Mouse (Mus musculus): Measurements from ENCODE around the gene Adgrl2. TPM values are rescaled to one million over a fixed set of nuclear protein-coding genes. Genes with fewer than 3 reads are reported as not detected.

Gene Adgrl2
- polyA plus RNA-seq (2015; fragmentation: Nextera tagmentation; extraction: Ambion mirVana): 33.3 and 39.8 TPM in 2 replicates

GRCm38 (mm10) chr3:148990531-148991003 is at the start of gene Adgrl2:
Gene Adgrl2, minus strand, starts transcription at chr3:148990555.
- peak within 1 kb of the TSS; percentile 100 for H3K27ac ChIP-seq
- peaks cover 13% of the 10 kb centered on the region for H3K4me1 ChIP-seq (replicated peaks)
- WGBS: under 1% methylated on average over 25 of the region's 25 CpGs
- no peaks in the 10 kb centered on the region for H3K9me3 ChIP-seq (replicated peaks)
- H3K4me2 ChIP-seq: peak within 1 kb of the TSS; percentile 90
- ATAC-seq (replicated peaks; ENCODE audit: insufficient number of reproducible peaks, insufficient read depth, low FRiP score, low read depth): no peak; the same call in 1 of the 2 replicates
- H3K9ac ChIP-seq: peak within 1 kb of the TSS; percentile 92
- no peaks in the 10 kb centered on the region for H3K36me3 ChIP-seq
- no peaks in the 10 kb centered on the region for H3K27me3 ChIP-seq
- peak within 1 kb of the TSS; percentile 94 for H3K4me3 ChIP-seq

GRCm38 (mm10) chr3:149038771-149039170 is 48.4 kb upstream of the Adgrl2 start:
- peak; percentile 64; the same call in 1 of the 2 replicates for ATAC-seq (replicated peaks; ENCODE audit: insufficient number of reproducible peaks, insufficient read depth, low FRiP score, low read depth)

GRCm38 (mm10) chr3:149019925-149020324 is 29.6 kb upstream of the Adgrl2 start:
- ATAC-seq (replicated peaks; ENCODE audit: insufficient number of reproducible peaks, insufficient read depth, low FRiP score, low read depth): no peak
- H3K9me3 ChIP-seq (replicated peaks): no peaks in the 10 kb centered on the region
- WGBS: 63% methylated on average over 5 of the region's 5 CpGs

More at GRCm38 (mm10) chr3:149038771-149039170, 48.4 kb upstream of the Adgrl2 start:
- H3K9ac ChIP-seq: no peak overlapping the region
- WGBS: 11% methylated on average over 4 of the region's 4 CpGs
- peaks cover 19% of the 10 kb centered on the region for H3K4me1 ChIP-seq (replicated peaks)
- H3K4me3 ChIP-seq: no peak overlapping the region
- H3K27ac ChIP-seq: peak overlapping the region; percentile 83
- no peaks in the 10 kb centered on the region for H3K27me3 ChIP-seq
- H3K4me2 ChIP-seq: no peak overlapping the region
- H3K9me3 ChIP-seq (replicated peaks): no peaks in the 10 kb centered on the region
- no peaks in the 10 kb centered on the region for H3K36me3 ChIP-seq

GRCm38 (mm10) chr3:149009311-149009710 is 19.0 kb upstream of the Adgrl2 start:
- Histone ChIP-seq H3K9me3 (replicated peaks) (no peaks in the 10 kb centered on the region), H3K4me2 (no peak overlapping the region), H3K27me3 (no peaks in the 10 kb centered on the region), H3K9ac (no peak overlapping the region), H3K36me3 (no peaks in the 10 kb centered on the region), H3K27ac (no peak overlapping the region), H3K4me3 (no peak overlapping the region), H3K4me1 (replicated peaks) (peaks cover 14% of the 10 kb centered on the region)
- no peak for ATAC-seq (replicated peaks; ENCODE audit: insufficient number of reproducible peaks, insufficient read depth, low FRiP score, low read depth)
- 57% methylated on average over 7 of the region's 7 CpGs for WGBS

More at GRCm38 (mm10) chr3:149019925-149020324, 29.6 kb upstream of the Adgrl2 start:
- H3K4me2 ChIP-seq: no peak overlapping the region
- H3K36me3 ChIP-seq: no peaks in the 10 kb centered on the region
- H3K4me1 ChIP-seq (replicated peaks): 0 out of 2 replicates have a peak, but pooled peaks cover 7% of the 10 kb centered on the region
- H3K27ac ChIP-seq: no peak overlapping the region
- H3K27me3 ChIP-seq: no peaks in the 10 kb centered on the region
- no peak overlapping the region for H3K9ac ChIP-seq
- no peak overlapping the region for H3K4me3 ChIP-seq

GRCm38 (mm10) chr3:149008634-149009023 is 18.3 kb upstream of the Adgrl2 start:
- Histone ChIP-seq H3K4me1 (replicated peaks) (peaks cover 14% of the 10 kb centered on the region), H3K9ac (no peak overlapping the region), H3K4me3 (no peak overlapping the region), H3K36me3 (no peaks in the 10 kb centered on the region), H3K27me3 (no peaks in the 10 kb centered on the region), H3K9me3 (replicated peaks) (no peaks in the 10 kb centered on the region), H3K4me2 (peak overlapping the region; percentile 45; the same call in 1 of the 2 replicates), H3K27ac (no peak overlapping the region)
- no peak for ATAC-seq (replicated peaks; ENCODE audit: insufficient number of reproducible peaks, insufficient read depth, low FRiP score, low read depth)
- 28% methylated on average over 6 of the region's 6 CpGs for WGBS

- Histone ChIP-seq H3K27me3 (no peaks in the 10 kb centered on the region), H3K9me3 (replicated peaks) (no peaks in the 10 kb centered on the region), H3K27ac (no peak overlapping the region), H3K4me2 (peak overlapping the region; percentile 45), H3K9ac (no peak overlapping the region), H3K4me1 (replicated peaks) (peaks cover 14% of the 10 kb centered on the region), H3K36me3 (no peaks in the 10 kb centered on the region), H3K4me3 (peak overlapping the region; percentile 13)
- 39% methylated on average over 20 of the region's 20 CpGs for WGBS
- no peak for ATAC-seq (replicated peaks; ENCODE audit: insufficient number of reproducible peaks, insufficient read depth, low FRiP score, low read depth)
These were observed 17.7 kb upstream of the Adgrl2 start for GRCm38 (mm10) chr3:149007860-149008633.

- no peak overlapping the region for H3K9ac ChIP-seq
- ATAC-seq (replicated peaks; ENCODE audit: insufficient number of reproducible peaks, insufficient read depth, low FRiP score, low read depth): no peak
- no peaks in the 10 kb centered on the region for H3K36me3 ChIP-seq
- no peaks in the 10 kb centered on the region for H3K9me3 ChIP-seq (replicated peaks)
- no peak overlapping the region for H3K4me2 ChIP-seq
- no peaks in the 10 kb centered on the region for H3K27me3 ChIP-seq
- H3K4me1 ChIP-seq (replicated peaks): no peaks in the 10 kb centered on the region
- no peak overlapping the region for H3K27ac ChIP-seq
- H3K4me3 ChIP-seq: no peak overlapping the region
- WGBS: 49% methylated on average over 8 of the region's 8 CpGs
These were observed 11.0 kb upstream of the Adgrl2 start for GRCm38 (mm10) chr3:149001364-149001763.

GRCm38 (mm10) chr3:148998661-148999060 is 8.3 kb upstream of the Adgrl2 start:
- 58% methylated on average over 10 of the region's 10 CpGs for WGBS
- no peak overlapping the region for H3K4me2 ChIP-seq

GRCm38 (mm10) chr3:148991056-148991455 is 701 bp upstream of the Adgrl2 start:
- 10% methylated on average over 8 of the region's 8 CpGs for WGBS
- no peak for ATAC-seq (replicated peaks; ENCODE audit: insufficient number of reproducible peaks, insufficient read depth, low FRiP score, low read depth)

More at GRCm38 (mm10) chr3:148998661-148999060, 8.3 kb upstream of the Adgrl2 start:
- Histone ChIP-seq H3K27ac (no peak overlapping the region), H3K27me3 (no peaks in the 10 kb centered on the region), H3K4me3 (no peak overlapping the region), H3K9me3 (replicated peaks) (no peaks in the 10 kb centered on the region), H3K9ac (no peak overlapping the region), H3K4me1 (replicated peaks) (no peaks in the 10 kb centered on the region), H3K36me3 (no peaks in the 10 kb centered on the region)
- no peak for ATAC-seq (replicated peaks; ENCODE audit: insufficient number of reproducible peaks, insufficient read depth, low FRiP score, low read depth)

GRCm38 (mm10) chr3:148989818-148990530 is 381 bp downstream of the Adgrl2 start:
- ATAC-seq (replicated peaks; ENCODE audit: insufficient number of reproducible peaks, insufficient read depth, low FRiP score, low read depth): peak; percentile 73
- WGBS: under 1% methylated on average over 51 of the region's 68 CpGs
- H3K27me3 ChIP-seq: no peaks in the 10 kb centered on the region
- H3K36me3 ChIP-seq: no peaks in the 10 kb centered on the region
- H3K4me3 ChIP-seq: peak overlapping the region; percentile 94
- H3K27ac ChIP-seq: peak overlapping the region; percentile 100
- peak overlapping the region; percentile 90 for H3K4me2 ChIP-seq
- H3K4me1 ChIP-seq (replicated peaks): peaks cover 15% of the 10 kb centered on the region
- H3K9me3 ChIP-seq (replicated peaks): no peaks in the 10 kb centered on the region
- peak overlapping the region; percentile 92 for H3K9ac ChIP-seq

More at GRCm38 (mm10) chr3:148991056-148991455, 701 bp upstream of the Adgrl2 start:
- no peak overlapping the region for H3K9ac ChIP-seq
- peak overlapping the region; percentile 94 for H3K4me3 ChIP-seq
- peak overlapping the region; percentile 90 for H3K4me2 ChIP-seq
- H3K27me3 ChIP-seq: no peaks in the 10 kb centered on the region
- H3K9me3 ChIP-seq (replicated peaks): no peaks in the 10 kb centered on the region
- no peaks in the 10 kb centered on the region for H3K36me3 ChIP-seq
- H3K27ac ChIP-seq: peak overlapping the region; percentile 100
- peaks cover 11% of the 10 kb centered on the region for H3K4me1 ChIP-seq (replicated peaks)

Data from heart, embryonic 15.5 days (tissue).